Mouse (Mus musculus) urinary bladder, adult 2 months (tissue): ENCODE results near the gene C8b. TPM values are rescaled to one million over a fixed set of nuclear protein-coding genes. Genes with fewer than 3 reads are reported as not detected.

Experiments used
- DNase-seq: peaks from one replicate; pipeline ENCODE4 v3.0.0; 2022; ENCODE audit warnings: low spot score
- polyA plus RNA-seq: library from polyadenylated mRNA; depleted of rRNA; stranded (reverse); fragments of >200 nt; gene quantifications from 2 replicates; pipeline ENCODE4 v1.2.3, GENCODE M21; 2012; rRNA removed

Gene C8b
- polyA plus RNA-seq, 1 experiment = not detected

GRCm38 (mm10) chr4:104810710-104811286, 44.7 kb downstream of the C8b start:
- no peak for DNase-seq

DNA sequence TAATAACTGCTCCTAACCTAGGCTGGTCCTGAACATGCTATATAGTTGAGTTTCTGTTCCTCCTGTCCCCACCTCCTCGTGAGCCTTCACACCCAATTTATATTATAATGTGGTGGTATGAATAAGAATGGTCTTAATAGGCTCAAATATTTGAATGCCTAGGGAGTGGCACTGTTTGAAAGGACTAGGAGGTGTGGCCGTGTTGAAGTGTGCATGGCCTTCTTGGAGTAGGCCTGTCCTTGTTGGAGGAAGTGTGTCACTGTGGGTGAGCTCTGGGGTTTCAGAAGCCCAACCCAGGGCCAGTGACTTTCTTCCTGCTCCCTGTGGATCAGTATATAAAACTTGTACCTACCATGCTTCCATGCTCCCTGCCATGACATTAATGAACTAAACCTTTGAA, 47.5 kb downstream of the C8b start:
- DNase-seq = no peak

DNA sequence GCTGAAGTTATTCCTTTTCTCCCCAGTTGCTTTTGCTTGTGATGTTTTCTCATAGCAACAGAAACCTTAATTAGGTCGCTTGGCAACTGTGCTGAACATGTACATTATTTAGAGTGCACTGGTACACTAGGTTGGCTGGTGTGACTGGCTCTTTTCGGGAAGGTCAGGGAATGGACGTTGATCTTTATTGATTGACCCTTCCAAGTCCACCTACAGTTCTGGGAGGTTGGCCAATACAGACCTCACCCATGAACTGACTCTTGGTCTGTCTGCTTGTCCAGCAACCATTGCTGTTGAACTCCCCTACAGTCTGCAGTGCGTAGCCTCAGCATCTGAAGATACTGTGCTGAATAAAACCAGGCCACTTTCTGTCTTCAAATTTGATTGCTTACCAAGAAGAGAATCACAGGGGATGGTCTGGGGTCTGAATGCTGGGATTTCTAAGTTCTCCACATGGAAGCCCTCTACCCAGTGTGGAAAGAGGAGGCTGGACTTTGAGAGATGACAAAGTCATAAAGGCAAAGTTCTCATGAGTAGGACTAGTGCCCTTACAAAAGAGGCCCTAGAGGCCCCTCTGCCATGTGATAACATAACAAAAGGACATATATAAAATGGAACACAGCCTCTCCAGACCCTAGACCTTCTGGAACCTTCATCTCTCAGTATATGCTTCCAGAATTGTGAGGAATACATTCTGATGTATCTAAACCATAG, 50.6 kb downstream of the C8b start:
- no peak for DNase-seq

DNA sequence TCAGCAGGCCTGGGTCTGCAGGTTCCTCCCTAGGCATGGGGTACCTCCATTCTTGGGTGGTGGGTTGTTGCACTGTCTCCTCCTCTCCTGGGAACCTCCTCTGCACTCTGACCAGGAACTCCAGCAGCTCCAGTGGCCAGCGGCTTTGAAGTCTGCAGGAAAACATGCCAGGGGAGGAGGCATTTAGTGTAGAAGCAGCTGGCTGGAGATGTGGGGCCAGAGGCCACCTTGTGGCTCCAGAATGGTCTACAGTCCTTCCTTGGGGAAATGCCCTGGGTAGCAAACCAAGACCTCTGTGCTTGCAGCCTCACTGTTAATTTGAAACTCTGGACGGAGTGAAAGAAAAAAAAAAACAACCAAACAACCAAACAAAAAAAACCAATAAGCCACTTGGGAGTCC, 51.4 kb downstream of the C8b start:
- DNase-seq = no peak

GRCm38 (mm10) chr4:104818986-104819385, 52.9 kb downstream of the C8b start:
- no peak for DNase-seq

DNA sequence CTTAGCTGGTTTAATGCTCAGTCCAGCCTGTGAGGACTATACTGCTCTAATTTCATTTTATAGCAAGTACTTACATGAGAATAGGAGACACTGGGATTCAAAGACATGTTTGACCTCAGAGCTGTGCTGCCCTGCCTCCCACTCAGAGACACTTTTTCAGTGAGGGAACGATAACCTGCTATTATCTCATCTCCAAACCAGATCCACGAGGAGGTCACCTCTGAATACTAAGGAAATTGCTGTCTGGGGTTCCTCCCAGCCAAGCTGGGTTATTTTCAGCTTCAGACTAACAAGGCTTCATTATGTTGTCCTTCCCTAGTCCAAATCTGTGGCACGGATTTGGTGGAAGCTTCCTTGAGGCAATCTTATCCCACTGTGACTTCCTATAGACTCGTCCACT, 53.8 kb downstream of the C8b start:
- no peak for DNase-seq

- no peak for DNase-seq
Observed at GRCm38 (mm10) chr4:104823597-104824101, 57.5 kb downstream of the C8b start.

DNA sequence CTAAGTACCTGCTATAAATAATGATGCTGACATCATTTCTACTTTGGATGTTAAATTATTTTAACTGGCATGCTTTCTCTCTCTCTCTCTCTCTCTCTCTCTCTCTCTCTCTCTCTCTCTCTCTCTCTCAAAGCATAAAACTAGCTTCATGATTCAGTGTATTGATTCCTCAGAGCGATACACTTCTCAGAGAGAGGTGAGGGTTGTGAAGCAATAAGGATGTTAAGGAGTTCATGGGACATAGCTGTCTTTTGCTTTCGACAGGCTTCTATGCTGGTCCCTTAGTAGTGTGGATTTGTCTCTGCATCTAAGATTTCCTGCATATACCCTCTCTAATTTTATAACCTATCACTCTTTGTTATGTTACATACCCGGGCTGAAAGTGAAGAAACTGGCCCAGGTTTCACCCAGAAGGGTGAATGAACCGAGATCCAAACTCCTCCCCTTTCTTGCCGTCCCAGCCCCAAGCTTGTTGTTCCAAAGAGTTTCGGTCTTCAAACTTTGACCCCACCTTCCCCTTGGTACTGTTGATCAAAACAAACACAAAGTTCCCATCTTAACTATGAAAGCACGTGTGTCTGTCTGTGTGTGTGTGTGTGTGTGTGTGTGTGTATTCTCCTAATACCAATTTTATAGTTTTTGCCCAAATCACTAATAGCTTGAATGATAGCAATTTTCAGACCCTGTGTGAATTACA, 58.4 kb downstream of the C8b start:
- DNase-seq = no peak

- no peak for DNase-seq
Observed at GRCm38 (mm10) chr4:104828939-104829338, 62.8 kb downstream of the C8b start.

GRCm38 (mm10) chr4:104835096-104835495, 69.0 kb downstream of the C8b start:
- DNase-seq = no peak

GRCm38 (mm10) chr4:104838342-104838741, 72.2 kb downstream of the C8b start:
- no peak for DNase-seq

DNA sequence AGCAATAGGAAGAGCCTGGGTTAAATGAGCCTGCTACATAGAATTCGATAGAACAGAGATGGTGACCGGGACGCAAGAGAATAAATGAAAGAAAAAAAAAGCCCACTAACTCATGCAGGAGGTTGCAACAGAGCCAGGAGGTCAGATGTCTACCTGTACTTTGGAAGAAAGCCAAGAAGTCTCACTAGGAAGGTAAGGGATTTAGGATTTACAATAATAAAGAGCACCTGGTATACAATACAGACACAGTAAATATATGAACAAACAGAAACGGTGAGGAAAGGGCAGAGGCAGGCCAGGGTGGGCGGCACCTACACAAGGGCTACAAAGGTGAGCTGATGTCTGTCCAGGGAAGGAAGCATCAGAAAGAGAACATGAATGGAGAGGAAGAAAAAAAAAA, 76.1 kb downstream of the C8b start:
- DNase-seq = no peak

DNA sequence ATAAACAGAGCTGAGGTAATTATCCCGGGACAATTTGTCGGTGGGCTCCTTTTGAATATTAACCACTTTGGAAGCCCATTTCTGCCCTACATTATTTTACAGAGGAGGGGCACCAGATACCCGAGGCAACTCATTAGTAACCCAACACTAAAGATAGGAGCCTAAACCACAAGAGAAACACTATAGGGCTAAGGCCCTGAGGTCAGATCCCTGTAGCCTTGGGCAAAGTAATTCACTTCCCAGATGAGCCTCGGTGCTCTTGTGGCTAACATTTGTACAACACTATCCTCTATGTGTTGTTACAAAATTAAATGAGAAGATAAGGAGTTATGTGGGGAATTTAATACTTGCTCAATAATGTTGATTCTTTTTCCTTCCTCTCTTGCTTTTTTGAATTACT, 77.4 kb downstream of the C8b start:
- no peak for DNase-seq

Other genes starting within 250 kb of the C8b start
- not detected in 2 replicates for gene Gm17662, start 91.0 kb downstream of the C8b start, polyA plus RNA-seq
- gene C8a, start 110.1 kb downstream of the C8b start, polyA plus RNA-seq = not detected in 2 replicates
- gene Fyb2, start 147.1 kb downstream of the C8b start, polyA plus RNA-seq = 0.76 and 1.0 TPM in 2 replicates